Mouse (Mus musculus): ENCODE data around the gene Grin2b. TPM values are rescaled to one million over a fixed set of nuclear protein-coding genes. Genes with fewer than 3 reads are reported as not detected.

The Grin2b gene
- polyA plus RNA-seq, 1 experiment from 2014 or later = 4.3 TPM

Small RNA genes lying within 50 kb of the gene (microRNA-seq; reads per million reads assigned to microRNA genes)
- not detected for gene Gm22892

Other genes with a start within 250 kb of the Grin2b start
- gene Gm8994, start 154.0 kb upstream of the Grin2b start, polyA plus RNA-seq (2015; fragmentation: Nextera tagmentation; extraction: Ambion mirVana) = 0.15 TPM in 1 of 2 replicates, not detected in the other
- not detected in 2 replicates for gene E330021D16Rik, start 242.1 kb upstream of the Grin2b start, polyA plus RNA-seq (2015; fragmentation: Nextera tagmentation; extraction: Ambion mirVana)